Mouse (Mus musculus) hindbrain, embryonic 13.5 days (tissue): ENCODE results near the gene Isyna1. TPM values are rescaled to one million over a fixed set of nuclear protein-coding genes. Genes with fewer than 3 reads are reported as not detected.

Experiments used
- ATAC-seq: fragments of 200-750 bp; cut with Nextera tagmentation; 2 replicates; pipeline ENCODE4 v1.8.0; 2017; ENCODE audit warnings: moderate TSS enrichment; ENCODE audit not compliant: low FRiP score
- H3K27ac ChIP-seq: fragments of 300-500 bp; sonication (generic); 2 replicates; pipeline ENCODE4 v1.5.1; 2015; ENCODE audit warnings: inconsistent platforms, mild to moderate bottlenecking, moderate library complexity
- H3K27me3 ChIP-seq: fragments of 300-500 bp; sonication (generic); 2 replicates; pipeline ENCODE4 v1.6.1; 2015; ENCODE audit warnings: mild to moderate bottlenecking, inconsistent platforms
- H3K36me3 ChIP-seq: fragments of 300-500 bp; sonication (generic); 2 replicates; pipeline ENCODE4 v1.6.1; 2015; ENCODE audit warnings: mild to moderate bottlenecking, inconsistent platforms
- H3K4me1 ChIP-seq: fragments of 300-500 bp; sonication (generic); replicated peaks from 2 replicates; pipeline ENCODE4 v1.6.1; 2015; ENCODE audit warnings: inconsistent platforms
- H3K4me2 ChIP-seq: fragments of 300-500 bp; sonication (generic); 2 replicates; pipeline ENCODE4 v1.6.1; 2015; ENCODE audit warnings: inconsistent platforms, mild to moderate bottlenecking, moderate library complexity
- H3K4me3 ChIP-seq: fragments of 300-500 bp; sonication (generic); 2 replicates; pipeline ENCODE4 v1.5.1; 2015; ENCODE audit warnings: mild to moderate bottlenecking, inconsistent platforms
- H3K9ac ChIP-seq: fragments of 300-500 bp; sonication (generic); 2 replicates; pipeline ENCODE4 v1.6.1; 2015; ENCODE audit warnings: mild to moderate bottlenecking, inconsistent platforms
- H3K9me3 ChIP-seq: fragments of 300-500 bp; sonication (generic); 2 replicates; pipeline ENCODE4 v1.6.1; 2016; ENCODE audit warnings: inconsistent platforms
- WGBS: fragments of 180-500 bp; shearing (Covaris S2); methylation state at CpG from one replicate; pipeline ENCODE4 v1.1.7; 2015; 5-methylcytosine and 5-hydroxymethylcytosine counted together
- polyA plus RNA-seq: library from polyadenylated mRNA; unstranded; fragments of >200 nt; fragmentation: Nextera tagmentation; extraction: Ambion mirVana; gene quantifications from 2 replicates; pipeline ENCODE4 v1.2.1, GENCODE M21; 2015

The Isyna1 gene
- polyA plus RNA-seq, 1 experiment from 2014 or later = 121 TPM

- peaks cover 29% of the 10 kb centered on the region for H3K27me3 ChIP-seq
- no peak overlapping the region for H3K4me3 ChIP-seq
- H3K9me3 ChIP-seq = no peaks in the 10 kb centered on the region
- no peak for ATAC-seq
- no peak overlapping the region for H3K4me2 ChIP-seq
- no peaks in the 10 kb centered on the region; the same call in none of the 2 replicates for H3K4me1 ChIP-seq
- no peak overlapping the region for H3K9ac ChIP-seq
- WGBS = 39% methylated on average over 9 of the region's 9 CpGs
- H3K27ac ChIP-seq = no peak overlapping the region
- no peaks in the 10 kb centered on the region for H3K36me3 ChIP-seq
These were observed 24.7 kb downstream of the Isyna1 start for GRCm38 (mm10) chr8:70618888-70619334.

- H3K4me1 ChIP-seq = no peaks in the 10 kb centered on the region; the same call in none of the 2 replicates
- no peaks in the 10 kb centered on the region for H3K9me3 ChIP-seq
- no peak overlapping the region for H3K27ac ChIP-seq
- ATAC-seq = no peak
- no peaks in the 10 kb centered on the region for H3K36me3 ChIP-seq
- no peak overlapping the region for H3K9ac ChIP-seq
- 59% methylated on average over 3 of the region's 3 CpGs for WGBS
- no peak overlapping the region for H3K4me2 ChIP-seq
- no peak overlapping the region for H3K4me3 ChIP-seq
- H3K27me3 ChIP-seq = peaks cover 29% of the 10 kb centered on the region
These were observed 28.0 kb downstream of the Isyna1 start for GRCm38 (mm10) chr8:70622220-70622619.

- no peak overlapping the region for H3K4me2 ChIP-seq
- ATAC-seq = no peak
These were observed 30.9 kb downstream of the Isyna1 start for GRCm38 (mm10) chr8:70625104-70625503.

GRCm38 (mm10) chr8:70627041-70627440 lies 32.9 kb downstream of the Isyna1 start:
- no peak overlapping the region for H3K4me2 ChIP-seq
- no peaks in the 10 kb centered on the region for H3K36me3 ChIP-seq
- no peak for ATAC-seq
- no peak overlapping the region for H3K4me3 ChIP-seq
- no peak overlapping the region for H3K27ac ChIP-seq
- H3K27me3 ChIP-seq = peaks cover 26% of the 10 kb centered on the region
- 91% methylated on average over 5 of the region's 5 CpGs for WGBS
- no peaks in the 10 kb centered on the region for H3K9me3 ChIP-seq
- H3K9ac ChIP-seq = no peak overlapping the region
- H3K4me1 ChIP-seq = peaks cover 20% of the 10 kb centered on the region

More at GRCm38 (mm10) chr8:70625104-70625503, 30.9 kb downstream of the Isyna1 start:
- H3K9me3 ChIP-seq = no peaks in the 10 kb centered on the region
- H3K36me3 ChIP-seq = no peaks in the 10 kb centered on the region
- peaks cover 29% of the 10 kb centered on the region for H3K27me3 ChIP-seq
- 19% methylated on average over 5 of the region's 5 CpGs for WGBS
- H3K4me3 ChIP-seq = no peak overlapping the region
- peaks cover 11% of the 10 kb centered on the region for H3K4me1 ChIP-seq
- no peak overlapping the region for H3K9ac ChIP-seq
- H3K27ac ChIP-seq = no peak overlapping the region

- H3K9ac ChIP-seq = peak overlapping the region; percentile 75
- peak overlapping the region; percentile 46 for H3K4me3 ChIP-seq
- H3K4me2 ChIP-seq = peak overlapping the region; percentile 62
- no peaks in the 10 kb centered on the region for H3K36me3 ChIP-seq
- WGBS = 57% methylated on average over 7 of the region's 7 CpGs
- no peaks in the 10 kb centered on the region for H3K9me3 ChIP-seq
- 0 out of 2 replicates have a peak, but pooled peaks have one; percentile 0 for ATAC-seq
- peaks cover 27% of the 10 kb centered on the region for H3K27me3 ChIP-seq
- H3K4me1 ChIP-seq = peaks cover 20% of the 10 kb centered on the region
- peak overlapping the region; percentile 76 for H3K27ac ChIP-seq
These were observed 34.9 kb downstream of the Isyna1 start for GRCm38 (mm10) chr8:70628986-70629490.

- Histone ChIP-seq H3K9ac (peak overlapping the region; percentile 75), H3K4me2 (peak overlapping the region; percentile 62), H3K27ac (peak overlapping the region; percentile 76), H3K36me3 (no peaks in the 10 kb centered on the region), H3K4me3 (peak overlapping the region; percentile 46), H3K9me3 (no peaks in the 10 kb centered on the region), H3K4me1 (peaks cover 20% of the 10 kb centered on the region), H3K27me3 (peaks cover 27% of the 10 kb centered on the region)
- ATAC-seq = peak; percentile 94
- under 1% methylated on average over 60 of the region's 60 CpGs for WGBS
These were observed 35.7 kb downstream of the Isyna1 start for GRCm38 (mm10) chr8:70629574-70630531.

- peak; percentile 8; the same call in 1 of the 2 replicates for ATAC-seq
- Histone ChIP-seq H3K9ac (peak overlapping the region; percentile 13; the same call in 1 of the 2 replicates), H3K27me3 (peaks cover 27% of the 10 kb centered on the region), H3K27ac (no peak overlapping the region), H3K9me3 (no peaks in the 10 kb centered on the region), H3K4me3 (no peak overlapping the region; the same call in 1 of the 2 replicates), H3K4me1 (peaks cover 23% of the 10 kb centered on the region), H3K36me3 (no peaks in the 10 kb centered on the region), H3K4me2 (peak overlapping the region; percentile 62; the same call in 1 of the 2 replicates)
- 14% methylated on average over 22 of the region's 22 CpGs for WGBS
These were observed 36.6 kb downstream of the Isyna1 start for GRCm38 (mm10) chr8:70630532-70631381.

- 20% methylated on average over 24 of the region's 24 CpGs for WGBS
- ATAC-seq = no peak
These were observed 37.3 kb downstream of the Isyna1 start for GRCm38 (mm10) chr8:70631436-70631835.

GRCm38 (mm10) chr8:70632346-70632892 lies 38.2 kb downstream of the Isyna1 start, which contains the start of gene Gdf15:
Gdf15 (minus strand) TSS chr8:70632456.
- Histone ChIP-seq H3K27me3 (peaks cover 27% of the 10 kb centered on the region), H3K9ac (peak within 1 kb of the TSS; percentile 13; the same call in 1 of the 2 replicates), H3K27ac (no peak within 1 kb of the TSS), H3K4me2 (no peak within 1 kb of the TSS), H3K4me1 (peaks cover 32% of the 10 kb centered on the region), H3K4me3 (no peak within 1 kb of the TSS), H3K36me3 (no peaks in the 10 kb centered on the region), H3K9me3 (no peaks in the 10 kb centered on the region)
- 76% methylated on average over 6 of the region's 6 CpGs for WGBS
- ATAC-seq = no peak

More at GRCm38 (mm10) chr8:70631436-70631835, 37.3 kb downstream of the Isyna1 start:
- Histone ChIP-seq H3K9me3 (no peaks in the 10 kb centered on the region), H3K27me3 (peaks cover 27% of the 10 kb centered on the region), H3K36me3 (no peaks in the 10 kb centered on the region), H3K27ac (no peak overlapping the region), H3K4me2 (no peak overlapping the region), H3K9ac (peak overlapping the region; percentile 13; the same call in 1 of the 2 replicates), H3K4me1 (peaks cover 23% of the 10 kb centered on the region), H3K4me3 (no peak overlapping the region)

GRCm38 (mm10) chr8:70634066-70634465 lies 39.9 kb downstream of the Isyna1 start:
- H3K27ac ChIP-seq = no peak overlapping the region
- ATAC-seq = no peak

GRCm38 (mm10) chr8:70635527-70635926 lies 41.4 kb downstream of the Isyna1 start:
- 78% methylated on average over 6 of the region's 6 CpGs for WGBS
- no peaks in the 10 kb centered on the region for H3K36me3 ChIP-seq
- H3K4me2 ChIP-seq = no peak overlapping the region
- ATAC-seq = no peak
- H3K9me3 ChIP-seq = no peaks in the 10 kb centered on the region
- no peak overlapping the region for H3K9ac ChIP-seq
- H3K27me3 ChIP-seq = peaks cover 27% of the 10 kb centered on the region
- H3K27ac ChIP-seq = no peak overlapping the region
- peaks cover 19% of the 10 kb centered on the region; the same call in 1 of the 2 replicates for H3K4me1 ChIP-seq
- no peak overlapping the region for H3K4me3 ChIP-seq

More at GRCm38 (mm10) chr8:70634066-70634465, 39.9 kb downstream of the Isyna1 start:
- H3K27me3 ChIP-seq = peaks cover 27% of the 10 kb centered on the region
- H3K9me3 ChIP-seq = no peaks in the 10 kb centered on the region
- H3K4me1 ChIP-seq = peaks cover 31% of the 10 kb centered on the region
- no peaks in the 10 kb centered on the region for H3K36me3 ChIP-seq
- no peak overlapping the region for H3K4me2 ChIP-seq
- 59% methylated on average over 6 of the region's 6 CpGs for WGBS
- H3K4me3 ChIP-seq = no peak overlapping the region
- no peak overlapping the region for H3K9ac ChIP-seq
